Mouse (Mus musculus) right cerebral cortex, postnatal 25 days (tissue): ENCODE measurements around the gene Cntn5.

ENCODE experiments used
- DNase-seq: peaks from one replicate; pipeline ENCODE4 v3.0.0; 2022

Cntn5 gene

GRCm38 (mm10) chr9:9653463-9653862 is 1251.1 kb downstream of the Cntn5 start:
- no peak for DNase-seq

- DNase-seq, result no peak
Measured at GRCm38 (mm10) chr9:9647361-9647760, 1257.2 kb downstream of the Cntn5 start.

GRCm38 (mm10) chr9:9646276-9646675 is 1258.3 kb downstream of the Cntn5 start:
- no peak for DNase-seq
